Mouse (Mus musculus) subcutaneous adipose tissue, adult 2 months (tissue): Measurements from ENCODE around the gene Gm32687. TPM values are rescaled to one million over a fixed set of nuclear protein-coding genes. Genes with fewer than 3 reads are reported as not detected.

Source experiments
- polyA plus RNA-seq: library from polyadenylated mRNA; depleted of rRNA; stranded (reverse); fragments of >200 nt; gene quantifications from 2 replicates; pipeline ENCODE4 v1.2.3, GENCODE M21; 2012; ENCODE audit warnings: low replicate concordance; rRNA removed

Gene Gm32687
- polyA plus RNA-seq = 0.21 and 0.84 TPM in 2 replicates

DNA sequence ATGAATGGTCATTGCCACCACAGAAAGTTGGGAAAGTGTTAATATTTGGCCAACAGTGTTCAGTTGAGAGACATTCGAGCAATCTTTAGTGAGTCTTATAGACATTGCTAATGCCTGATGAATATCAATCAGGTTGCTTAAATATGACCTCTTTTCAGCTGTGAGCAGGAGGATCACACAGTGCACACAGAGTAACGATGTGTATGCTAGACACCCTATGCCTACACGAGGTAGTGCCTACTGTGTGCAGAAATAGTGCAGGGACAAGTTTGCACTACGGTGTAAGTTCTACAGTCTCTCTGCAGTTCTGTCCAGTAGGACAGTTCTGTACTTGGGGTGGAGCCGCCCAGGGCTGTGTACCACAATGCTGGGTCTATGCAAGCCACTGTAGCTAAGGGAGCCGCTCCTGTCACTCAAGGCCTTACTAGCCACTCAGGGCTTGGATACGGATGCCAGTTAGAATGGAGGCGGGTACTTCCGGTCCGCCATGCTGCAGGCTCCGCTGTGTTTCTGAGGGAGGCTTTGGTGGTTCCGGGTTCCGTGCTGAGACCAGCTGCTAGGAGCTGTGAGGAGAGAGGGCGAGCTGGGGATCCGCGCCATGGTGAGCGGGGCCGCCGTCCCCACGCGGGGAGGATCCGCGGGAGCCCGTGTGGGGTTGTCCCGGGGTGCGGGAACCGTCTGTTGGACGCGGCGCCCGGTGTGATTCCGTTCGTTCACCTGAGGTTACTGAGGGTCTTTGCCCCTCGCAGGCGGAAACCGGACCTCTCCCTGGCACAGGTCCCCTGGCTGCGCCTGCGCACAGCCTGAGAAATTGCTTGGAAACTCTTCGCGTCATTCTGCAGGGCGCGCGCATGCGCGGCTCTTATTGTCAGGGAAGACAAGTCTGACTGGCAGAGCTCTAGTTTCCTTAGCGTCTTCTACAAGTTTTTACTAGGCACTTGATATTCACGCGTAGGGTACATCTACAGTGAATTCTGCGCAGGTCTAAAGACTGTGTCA, at the start of gene Gm32687:
Gene Gm32687 (plus strand): TSS at position 526 of the 999 bp plus-strand sequence.

DNA sequence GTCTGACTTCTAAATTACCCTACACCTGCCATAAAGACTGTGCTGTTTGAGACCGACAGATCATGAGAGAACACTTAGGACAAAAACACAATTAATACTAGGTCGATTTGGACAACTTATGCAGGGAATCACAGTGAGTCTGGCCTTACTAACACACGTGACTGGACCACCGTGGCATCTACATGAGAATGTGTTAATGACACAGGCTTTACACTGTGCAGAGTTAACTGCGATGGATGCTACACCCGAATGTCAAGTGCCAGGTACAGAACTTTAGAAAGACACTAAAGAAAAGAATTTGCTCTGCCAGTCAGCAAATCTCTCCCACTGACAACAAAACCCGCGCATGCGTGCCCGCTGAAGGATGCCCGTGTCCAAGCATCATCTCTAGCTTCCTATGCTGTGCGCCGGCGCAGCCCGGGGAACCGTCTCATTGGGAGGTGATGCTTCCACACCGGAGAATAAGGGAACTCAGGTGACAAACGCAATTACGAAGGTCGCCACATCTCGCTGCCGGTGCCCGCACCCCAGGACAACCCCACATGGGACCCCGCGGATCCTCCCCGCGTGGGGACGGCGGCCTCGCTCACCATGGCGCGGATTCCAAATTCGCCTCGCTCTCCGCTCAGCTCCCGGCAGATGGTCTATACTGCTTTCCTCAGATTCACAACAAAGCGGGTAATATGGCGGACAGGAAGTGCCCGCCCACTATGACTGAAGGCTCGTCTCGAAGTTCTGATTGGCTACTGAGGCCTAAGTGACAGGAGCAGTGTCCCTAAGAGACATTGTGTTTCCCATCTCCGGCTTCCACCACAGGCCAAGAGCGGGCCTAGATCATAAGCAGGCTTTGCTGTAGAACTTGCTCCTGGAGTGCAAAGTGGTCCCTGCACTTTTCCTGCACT, 66.4 kb downstream of the Gm32687 start, which contains the start of gene Zfp781:
Gene Zfp781 (minus strand): TSS at position 639 of the 902 bp plus-strand sequence.

Other genes starting within 250 kb of the Gm32687 start
- gene Sirt6, start 236.1 kb upstream of the Gm32687 start, polyA plus RNA-seq = 24.8 and 39.4 TPM in 2 replicates
- 36.2 and 58.5 TPM in 2 replicates for gene Ankrd24, start 235.4 kb upstream of the Gm32687 start, polyA plus RNA-seq
- gene Gm10778, start 214.9 kb upstream of the Gm32687 start, polyA plus RNA-seq = 0.34 and 0.55 TPM in 2 replicates
- 0.60 and 1.3 TPM in 2 replicates for gene Zfp433, start 159.1 kb upstream of the Gm32687 start, polyA plus RNA-seq
- 0.44 and 1.3 TPM in 2 replicates for gene Gm3055, start 92.8 kb upstream of the Gm32687 start, polyA plus RNA-seq
- not detected in 2 replicates for gene Gm4767, start 51.7 kb upstream of the Gm32687 start, polyA plus RNA-seq
- 0.14 and 0.49 TPM in 2 replicates for gene Zfp781, start 66.5 kb downstream of the Gm32687 start, polyA plus RNA-seq
- gene Zfp873, start 184.2 kb downstream of the Gm32687 start, polyA plus RNA-seq = 1.5 and 1.9 TPM in 2 replicates
- 0.04 and 0.44 TPM in 2 replicates for gene BC024063, start 219.4 kb downstream of the Gm32687 start, polyA plus RNA-seq